Mouse (Mus musculus) B cell, adult 67 days (primary cell): Measurements from ENCODE around the gene Tmc6. TPM values are rescaled to one million over a fixed set of nuclear protein-coding genes. Genes with fewer than 3 reads are reported as not detected.

Experiments used
- total RNA-seq, 2 experiments: library from RNA; stranded (reverse); gene quantifications; 4 replicates each; pipeline ENCODE4 v1.2.4; 2023

Tmc6 gene
- 100 to 1,000 TPM; 153 to 154 TPM for total RNA-seq

DNA sequence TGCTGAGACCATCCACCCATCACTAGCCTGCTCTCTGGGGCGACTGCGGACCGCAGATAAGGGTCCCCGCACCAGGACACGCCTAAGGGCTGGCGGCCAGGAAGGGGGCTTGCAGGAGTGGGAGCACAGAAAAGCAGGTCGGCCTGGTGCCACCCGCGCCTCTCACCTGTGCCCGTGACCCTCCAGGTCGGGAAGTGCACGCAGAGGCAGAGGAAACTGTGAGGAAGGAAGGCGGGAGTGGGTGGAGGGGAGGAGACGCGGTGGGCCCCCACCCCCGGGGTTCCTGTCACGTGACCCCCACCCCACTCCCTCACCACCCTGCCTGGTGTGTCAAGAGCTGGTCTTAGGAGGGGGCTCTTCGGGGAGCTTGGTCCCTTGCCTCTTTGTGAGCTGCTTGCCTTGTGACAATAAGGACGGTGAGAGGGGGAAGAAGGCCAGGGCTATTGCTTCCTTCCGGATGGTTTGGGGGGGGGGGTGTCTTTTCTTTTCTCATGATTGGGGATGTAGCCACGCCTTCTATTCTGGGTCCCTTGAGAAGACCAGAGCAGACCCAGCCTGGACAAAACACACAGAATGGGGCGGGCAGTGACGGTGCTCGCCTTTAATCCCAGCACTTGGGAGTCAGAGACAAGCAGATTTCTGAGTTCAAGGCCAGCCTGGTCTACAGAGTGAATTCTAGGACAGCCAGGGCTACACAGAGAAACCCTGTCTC, at the start of gene Tmc6, which contains the start of gene Tmc8:
TSS of gene Tmc6 (minus strand) at position 206 of the 712 bp plus-strand sequence.
TSS of gene Tmc8 (plus strand) at position 84 of the 712 bp plus-strand sequence.

DNA sequence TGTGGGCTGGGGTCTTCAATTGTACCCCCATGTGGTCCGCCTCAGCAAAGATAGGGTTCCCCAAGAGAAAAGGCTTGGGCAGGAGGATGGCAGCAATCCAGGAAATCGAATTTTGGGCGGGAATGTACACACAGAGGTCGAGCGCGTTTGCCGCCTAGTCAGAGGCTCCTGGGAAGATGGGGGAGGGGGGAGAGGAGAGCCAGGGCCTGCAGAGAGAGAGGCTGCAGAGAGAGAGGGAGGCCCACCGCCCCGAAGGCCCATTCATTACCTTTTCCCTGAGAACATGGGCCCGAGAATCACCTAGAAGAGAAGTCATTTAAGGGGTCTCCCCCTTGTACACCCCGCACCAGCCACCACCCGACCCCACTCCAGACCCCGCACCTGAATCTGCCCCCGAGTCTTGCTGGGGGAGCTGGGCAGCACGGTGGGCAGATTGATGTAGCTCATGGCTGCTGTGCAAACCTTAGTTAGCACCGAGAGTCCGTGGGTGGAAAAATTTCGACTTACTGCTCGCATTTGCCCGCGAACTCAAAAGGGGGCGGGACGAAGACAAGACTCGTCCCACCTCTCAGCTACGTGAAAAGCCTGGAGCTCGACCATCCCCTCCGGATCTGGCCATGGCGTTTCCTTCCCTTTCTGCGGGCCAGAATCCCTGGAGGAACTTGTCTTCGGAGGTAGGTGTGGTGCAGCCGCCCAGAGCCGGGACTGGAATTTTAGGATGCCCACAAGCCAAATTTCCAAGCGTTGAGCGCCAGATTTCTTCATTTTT, 43.5 kb upstream of the Tmc6 start, which contains the start of the genes Afmid and Tk1:
TSS of gene Afmid (plus strand) at position 592 of the 769 bp plus-strand sequence.
TSS of gene Tk1 (minus strand) at position 760 of the 769 bp plus-strand sequence.

DNA sequence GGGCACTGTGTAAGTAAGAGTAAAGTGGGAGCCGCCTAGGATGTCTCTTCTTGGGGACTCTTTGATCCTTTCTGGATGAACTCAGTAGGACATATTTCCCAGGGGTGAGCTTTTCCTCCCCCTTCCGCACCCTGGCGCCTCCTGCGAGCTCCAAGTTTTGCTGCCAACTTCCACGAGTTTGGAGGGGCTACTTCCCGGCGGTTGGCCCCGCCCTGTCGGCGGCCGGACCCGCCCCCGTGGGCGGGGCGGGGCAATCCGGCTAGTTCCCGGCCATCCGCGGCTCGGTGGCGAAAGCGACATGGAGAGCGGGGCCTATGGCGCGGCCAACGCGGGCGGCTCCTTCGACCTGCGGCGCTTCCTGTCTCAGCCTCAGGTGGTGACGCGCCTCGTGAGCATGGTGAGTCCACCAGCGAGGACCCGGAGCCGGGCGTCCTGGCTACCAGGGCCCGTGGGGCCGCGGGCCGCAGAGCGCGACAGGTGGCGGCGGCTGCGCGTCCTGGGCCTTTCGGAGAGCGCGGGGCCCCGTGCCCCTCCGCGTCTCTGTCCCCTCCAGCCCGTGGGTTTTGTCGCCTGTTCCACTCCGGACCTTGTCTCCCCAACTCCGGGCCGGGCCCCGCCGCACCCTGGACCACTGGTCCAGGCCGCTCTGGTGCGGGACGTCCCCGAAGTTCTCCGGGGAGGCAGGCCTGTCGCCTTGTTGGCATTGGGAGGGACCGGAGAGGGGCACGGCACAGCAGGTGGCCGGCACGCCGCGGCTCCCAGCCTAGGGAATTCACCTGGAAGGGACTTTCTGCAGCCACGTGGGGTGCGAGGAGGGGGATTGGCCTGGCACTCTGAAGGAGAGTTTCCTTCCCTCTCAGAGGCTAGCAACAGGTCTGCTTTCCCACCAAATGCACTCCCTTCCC, 27.7 kb upstream of the Tmc6 start, which contains the start of the genes Gm20708 and Syngr2:
TSS of gene Gm20708 (plus strand) at position 262 of the 905 bp plus-strand sequence.
TSS of gene Syngr2 (plus strand) at position 262 of the 905 bp plus-strand sequence.

DNA sequence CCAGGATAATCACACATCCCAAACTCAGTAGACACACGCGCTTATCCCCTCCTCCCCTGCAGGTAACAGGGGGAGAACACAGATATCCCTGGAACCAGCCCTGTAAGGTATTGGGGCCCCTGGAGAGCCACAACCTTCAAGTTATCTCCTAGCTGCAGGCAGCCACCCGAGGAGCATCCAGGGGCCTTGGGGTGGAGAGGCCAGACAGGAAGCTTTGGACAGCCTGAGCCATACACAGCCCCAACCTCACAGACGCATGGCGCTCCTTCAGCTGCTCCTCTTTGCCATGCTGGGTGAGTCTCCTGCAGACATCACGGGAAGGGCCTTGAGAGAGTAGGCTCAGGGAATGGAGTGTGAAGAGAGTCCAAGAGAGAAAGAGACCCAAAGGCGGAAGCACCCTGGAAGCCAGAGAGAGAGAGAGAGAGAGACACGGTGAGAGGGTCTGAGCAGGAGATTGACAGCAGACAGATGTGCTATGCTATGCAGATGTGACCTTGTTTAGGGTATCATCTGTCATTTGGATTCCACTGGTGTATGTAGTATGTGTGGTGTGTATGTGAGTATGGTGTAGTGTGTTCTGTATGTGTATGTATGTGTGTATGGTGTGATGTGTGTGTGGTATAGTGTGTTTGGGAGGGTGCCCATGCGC, 15.6 kb upstream of the Tmc6 start, which contains the start of gene 6030468B19Rik:
TSS of gene 6030468B19Rik (plus strand) at position 150 of the 649 bp plus-strand sequence.

Other genes with a start within 250 kb of the Tmc6 start
- gene Tnrc6c, start 127.9 kb downstream of the Tmc6 start, total RNA-seq = 10 to 100 TPM; 82.9 to 88.3 TPM
- 10 to 100 TPM; 71.7 to 72.1 TPM for gene Tmc8, start 122 bp downstream of the Tmc6 start, total RNA-seq
- 1 to 10 TPM; 3.2 to 4.5 TPM for gene 6030468B19Rik, start 15.5 kb upstream of the Tmc6 start, total RNA-seq
- 10 to 100 TPM in 1 of 2 experiments, 1 to 10 TPM in 1; 9.6 to 14.9 TPM for gene Gm20708, start 27.5 kb upstream of the Tmc6 start, total RNA-seq
- gene Syngr2, start 27.5 kb upstream of the Tmc6 start, total RNA-seq = 100 to 1,000 TPM; 154 to 163 TPM
- gene Afmid, start 43.7 kb upstream of the Tmc6 start, total RNA-seq = 10 to 100 TPM; 30.8 to 31.9 TPM
- 10 to 100 TPM; 37.2 to 67.4 TPM for gene Tk1, start 43.9 kb upstream of the Tmc6 start, total RNA-seq
- 1 to 10 TPM; 2.3 to 5.2 TPM for gene Birc5, start 67.1 kb upstream of the Tmc6 start, total RNA-seq
- not detected for gene Tmem235, start 78.6 kb upstream of the Tmc6 start, total RNA-seq
- 1 to 10 TPM; 2.6 to 2.7 TPM for gene Tha1, start 91.3 kb upstream of the Tmc6 start, total RNA-seq
- 10 to 100 TPM; 22.8 to 35.7 TPM for gene Socs3, start 187.8 kb upstream of the Tmc6 start, total RNA-seq
- 10 to 100 TPM; 46.2 to 48.8 TPM for gene Pgs1, start 204.1 kb upstream of the Tmc6 start, total RNA-seq